Mouse (Mus musculus): Measurements from ENCODE around the gene Sox12. TPM values are rescaled to one million over a fixed set of nuclear protein-coding genes. Genes with fewer than 3 reads are reported as not detected.

The Sox12 gene
- polyA plus RNA-seq, 1 experiment from 2014 or later: 15.0 TPM

- H3K4me3 ChIP-seq (ENCODE audit: control insufficient read depth in 1 of 2, insufficient read depth in 1 of 2, low read depth in 1 of 2, low read length in 2 of 2): peak overlapping the region; percentile 47 to 57
- no peaks in the 10 kb centered on the region for H3K9me3 ChIP-seq (ENCODE audit: control insufficient read depth, low read length)
- WGBS: 5% methylated on average over 10 of the region's 10 CpGs
- peak overlapping the region; percentile 75 for H3K9ac ChIP-seq (ENCODE audit: low read length)
- H3K27me3 ChIP-seq (ENCODE audit: control insufficient read depth, insufficient read depth, low read length): no peaks in the 10 kb centered on the region
- H3K4me2 ChIP-seq (ENCODE audit: low read length): peak overlapping the region; percentile 84
- peak overlapping the region; percentile 0 to 28; a peak in 2 of 4 replicates for H3K27ac ChIP-seq (replicated peaks in 1 of 2; ENCODE audit: control insufficient read depth in 1 of 2, insufficient read depth in 1 of 2, low read depth in 2 of 2, low read length in 2 of 2)
- ATAC-seq (ENCODE audit: insufficient number of reproducible peaks, insufficient read depth, low FRiP score, low read depth): no peak
- peaks cover 9 to 11% of the 10 kb centered on the region in 2 experiments for H3K4me1 ChIP-seq (ENCODE audit: control insufficient read depth in 2 of 2, insufficient read depth in 2 of 2, low read length in 2 of 2)
- H3K36me3 ChIP-seq (ENCODE audit: control insufficient read depth, insufficient read depth, low read length): no peaks in the 10 kb centered on the region
Measured at GRCm38 (mm10) chr2:152344361-152344760, 53.5 kb downstream of the Sox12 start.

Other genes with a start within 250 kb of the Sox12 start
- 72.5 and 106 TPM in 2 replicates for gene Csnk2a1, start 171.2 kb downstream of the Sox12 start, polyA plus RNA-seq (2014; fragmentation: Nextera tagmentation; extraction: Ambion mirVana)
- gene Tbc1d20, start 104.2 kb downstream of the Sox12 start, polyA plus RNA-seq (2014; fragmentation: Nextera tagmentation; extraction: Ambion mirVana): 31.6 and 32.2 TPM in 2 replicates
- 63.0 and 63.1 TPM in 2 replicates for gene Rbck1, start 65.4 kb downstream of the Sox12 start, polyA plus RNA-seq (2014; fragmentation: Nextera tagmentation; extraction: Ambion mirVana)
- gene Trib3, start 54.0 kb downstream of the Sox12 start, polyA plus RNA-seq (2014; fragmentation: Nextera tagmentation; extraction: Ambion mirVana): 1.8 and 1.9 TPM in 2 replicates
- gene Nrsn2, start 21.4 kb downstream of the Sox12 start, polyA plus RNA-seq (2014; fragmentation: Nextera tagmentation; extraction: Ambion mirVana): 2.2 and 3.8 TPM in 2 replicates
- 35.7 and 36.1 TPM in 2 replicates for gene Zcchc3, start 17.0 kb upstream of the Sox12 start, polyA plus RNA-seq (2014; fragmentation: Nextera tagmentation; extraction: Ambion mirVana)
- gene 6820408C15Rik, start 17.5 kb upstream of the Sox12 start, polyA plus RNA-seq (2014; fragmentation: Nextera tagmentation; extraction: Ambion mirVana): 1.8 and 2.3 TPM in 2 replicates
- not detected in 2 replicates for gene Defb23, start 66.6 kb upstream of the Sox12 start, polyA plus RNA-seq (2014; fragmentation: Nextera tagmentation; extraction: Ambion mirVana)
- gene Defb20, start 79.0 kb upstream of the Sox12 start, polyA plus RNA-seq (2014; fragmentation: Nextera tagmentation; extraction: Ambion mirVana): not detected in 2 replicates
- gene Defb22, start 92.1 kb upstream of the Sox12 start, polyA plus RNA-seq (2014; fragmentation: Nextera tagmentation; extraction: Ambion mirVana): not detected in 2 replicates
- gene Defb26, start 113.6 kb upstream of the Sox12 start, polyA plus RNA-seq (2014; fragmentation: Nextera tagmentation; extraction: Ambion mirVana): not detected in 2 replicates
- gene Defb28, start 120.2 kb upstream of the Sox12 start, polyA plus RNA-seq (2014; fragmentation: Nextera tagmentation; extraction: Ambion mirVana): not detected in 2 replicates
- not detected in 2 replicates for gene Defb29, start 142.0 kb upstream of the Sox12 start, polyA plus RNA-seq (2014; fragmentation: Nextera tagmentation; extraction: Ambion mirVana)
- not detected in 2 replicates for gene Gm17416, start 171.3 kb upstream of the Sox12 start, polyA plus RNA-seq (2014; fragmentation: Nextera tagmentation; extraction: Ambion mirVana)
- not detected in 2 replicates for gene Defb21, start 174.7 kb upstream of the Sox12 start, polyA plus RNA-seq (2014; fragmentation: Nextera tagmentation; extraction: Ambion mirVana)
- 1.2 TPM in 1 of 2 replicates, not detected in the other for gene Defb19, start 182.2 kb upstream of the Sox12 start, polyA plus RNA-seq (2014; fragmentation: Nextera tagmentation; extraction: Ambion mirVana)
- not detected in 2 replicates for gene Defb45, start 201.3 kb upstream of the Sox12 start, polyA plus RNA-seq (2014; fragmentation: Nextera tagmentation; extraction: Ambion mirVana)
- not detected in 2 replicates for gene Defb36, start 206.3 kb upstream of the Sox12 start, polyA plus RNA-seq (2014; fragmentation: Nextera tagmentation; extraction: Ambion mirVana)
- 0.94 and 0.95 TPM in 2 replicates for gene Defb25, start 225.0 kb upstream of the Sox12 start, polyA plus RNA-seq (2014; fragmentation: Nextera tagmentation; extraction: Ambion mirVana)
- 13.0 and 13.2 TPM in 2 replicates for gene Rem1, start 228.9 kb upstream of the Sox12 start, polyA plus RNA-seq (2014; fragmentation: Nextera tagmentation; extraction: Ambion mirVana)

All from heart, embryonic 14.5 days (tissue).